Mouse (Mus musculus) central nervous system, embryonic 14 days (tissue): Measurements from ENCODE around the gene Foxd2. TPM values are rescaled to one million over a fixed set of nuclear protein-coding genes. Genes with fewer than 3 reads are reported as not detected.

Experiments
- polyA plus RNA-seq: library from polyadenylated mRNA; depleted of rRNA; stranded (reverse); fragments of >200 nt; gene quantifications from 2 replicates; pipeline ENCODE4 v1.2.3, GENCODE M21; 2012; rRNA removed

Foxd2 gene
- polyA plus RNA-seq = 1.4 and 2.2 TPM in 2 replicates

GRCm38 (mm10) chr4:114908829-114909601 lies at the start of gene Foxd2:
Gene Foxd2, minus strand, starts transcription at chr4:114908873.

GRCm38 (mm10) chr4:114925917-114926312 lies 17.2 kb upstream of the Foxd2 start, which contains the start of gene Foxe3:
Gene Foxe3, minus strand, starts transcription at chr4:114926013.

Other genes starting within 250 kb of the Foxd2 start
- not detected in 2 replicates for gene Gm12830, start 87.2 kb downstream of the Foxd2 start, polyA plus RNA-seq
- 0.06 TPM in 1 of 2 replicates, not detected in the other for gene Foxe3, start 17.1 kb upstream of the Foxd2 start, polyA plus RNA-seq
- gene Cmpk1, start 78.4 kb upstream of the Foxd2 start, polyA plus RNA-seq = 61.1 and 68.3 TPM in 2 replicates
- gene Stil, start 91.3 kb upstream of the Foxd2 start, polyA plus RNA-seq = 8.9 and 10.5 TPM in 2 replicates
- gene Tal1, start 147.6 kb upstream of the Foxd2 start, polyA plus RNA-seq = 16.0 and 20.9 TPM in 2 replicates
- 3.7 and 5.0 TPM in 2 replicates for gene Pdzk1ip1, start 179.8 kb upstream of the Foxd2 start, polyA plus RNA-seq
- gene Cyp4x1, start 225.4 kb upstream of the Foxd2 start, polyA plus RNA-seq = 4.3 and 4.4 TPM in 2 replicates